Mouse (Mus musculus) embryonic facial prominence, embryonic 10.5 days (tissue): ENCODE measurements around the gene Zglp1. TPM values are rescaled to one million over a fixed set of nuclear protein-coding genes. Genes with fewer than 3 reads are reported as not detected.

ENCODE experiments used
- DNase-seq: peaks from one replicate; pipeline ENCODE4 v3.0.0-alpha.2; 2017; ENCODE audit warnings: low spot score
- H3K27ac ChIP-seq: fragments of 300-500 bp; sonication (generic); replicated peaks from 2 replicates; pipeline ENCODE4 v1.5.1; 2016; ENCODE audit warnings: mild to moderate bottlenecking
- H3K27me3 ChIP-seq: fragments of 300-500 bp; sonication (generic); replicated peaks from 2 replicates; pipeline ENCODE4 v1.6.1; 2016; ENCODE audit warnings: low read depth, mild to moderate bottlenecking; ENCODE audit not compliant: poor library complexity, severe bottlenecking
- H3K36me3 ChIP-seq: fragments of 300-500 bp; sonication (generic); replicated peaks from 2 replicates; pipeline ENCODE4 v1.6.1; 2016; ENCODE audit warnings: mild to moderate bottlenecking, moderate library complexity
- H3K4me1 ChIP-seq: fragments of 300-500 bp; sonication (generic); 2 replicates; pipeline ENCODE4 v1.6.1; 2016
- H3K4me3 ChIP-seq: fragments of 300-500 bp; sonication (generic); 2 replicates; pipeline ENCODE4 v1.5.1; 2016; ENCODE audit warnings: mild to moderate bottlenecking, moderate library complexity
- H3K9me3 ChIP-seq: fragments of 300-500 bp; sonication (generic); 2 replicates; pipeline ENCODE4 v1.6.1; 2016; ENCODE audit warnings: mild to moderate bottlenecking
- WGBS: fragments of 180-500 bp; shearing (Covaris S2); methylation state at CpG from one replicate; pipeline ENCODE4 v1.1.7; 2016; 5-methylcytosine and 5-hydroxymethylcytosine counted together
- microRNA counts: library from miRNA; unstranded; fragments of <30 nt; microRNA quantifications from one replicate; lab custom pipeline; 2017
- microRNA-seq: library from miRNA; unstranded; fragments of <30 nt; microRNA quantifications from one replicate; pipeline ENCODE4, GENCODE M21; 2017
- polyA plus RNA-seq: library from polyadenylated mRNA; unstranded; fragments of >200 nt; fragmentation: Nextera tagmentation; extraction: Ambion mirVana; gene quantifications from 2 replicates; pipeline ENCODE4 v1.2.1, GENCODE M21; 2016

Zglp1 gene
- polyA plus RNA-seq, 1 experiment from 2014 or later, result 1.8 TPM

DNA sequence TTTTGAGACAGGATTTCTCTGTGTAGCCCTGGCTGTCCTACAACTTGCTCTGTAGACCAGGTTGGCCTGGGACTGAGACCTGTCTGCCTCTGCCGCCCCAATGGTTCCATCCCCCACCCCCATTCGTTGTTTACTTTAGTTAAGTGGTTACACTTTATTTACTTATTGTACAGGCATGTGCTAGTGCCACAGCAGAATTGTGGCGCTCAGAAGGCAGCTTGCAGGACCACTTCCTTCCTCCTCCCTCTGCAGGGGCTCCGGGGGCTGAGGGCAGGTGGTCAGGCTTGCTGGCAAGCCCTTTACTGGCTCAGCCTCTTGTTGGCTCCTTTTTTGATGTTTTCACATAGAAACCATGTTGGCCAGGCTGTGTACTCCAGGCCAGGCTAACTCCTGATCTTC is 49.7 kb downstream of the Zglp1 start:
- Histone ChIP-seq H3K27me3 (peaks cover 76% of the 10 kb centered on the region), H3K27ac (no peak overlapping the region), H3K4me3 (peak overlapping the region; percentile 49), H3K9me3 (no peaks in the 10 kb centered on the region), H3K4me1 (peaks cover 27% of the 10 kb centered on the region), H3K36me3 (no peaks in the 10 kb centered on the region)
- DNase-seq, result no peak
- 35% methylated on average over 4 of the region's 4 CpGs for WGBS

DNA sequence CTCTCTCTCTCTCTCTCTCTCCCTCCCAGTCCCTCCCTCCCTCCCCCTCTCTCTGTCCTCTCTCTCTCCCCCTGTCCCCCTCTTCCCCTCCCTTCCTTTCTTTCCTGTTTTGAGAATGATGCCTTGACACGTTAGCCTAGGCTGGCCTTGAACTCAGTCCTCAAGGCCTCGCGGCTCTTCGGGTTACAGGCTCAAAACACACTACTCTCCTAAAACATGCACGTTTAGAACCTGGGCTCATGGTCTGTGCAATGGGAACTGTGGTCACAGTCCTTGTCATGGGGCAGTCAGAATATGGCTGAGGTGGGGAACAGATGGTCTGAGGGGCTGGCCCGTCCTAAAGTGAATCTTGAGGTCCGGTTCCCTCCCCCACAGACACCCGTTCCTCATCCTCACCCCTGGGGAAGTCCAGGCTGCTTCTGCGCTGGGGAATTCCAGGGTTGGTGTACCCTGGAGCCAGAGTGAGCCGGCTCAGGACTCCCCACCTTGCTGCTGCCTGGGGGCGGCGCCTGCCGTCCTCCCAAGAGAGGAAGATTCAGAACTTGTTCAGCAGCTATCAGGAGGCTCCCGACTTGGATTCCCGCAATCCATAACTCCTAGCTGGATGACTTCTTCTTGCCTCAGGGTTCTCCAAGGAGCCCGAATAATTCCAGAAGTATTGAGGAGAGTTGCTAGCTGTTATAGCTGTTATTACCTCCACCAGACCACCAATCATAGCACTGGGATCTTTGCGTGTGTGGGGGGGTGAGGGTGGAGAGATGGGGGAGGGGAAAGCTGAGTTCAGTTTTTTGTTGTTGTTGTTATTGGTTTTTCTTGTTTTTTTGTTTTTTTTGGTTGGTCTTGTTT is 50.3 kb downstream of the Zglp1 start:
- H3K27me3 ChIP-seq, result peaks cover 71% of the 10 kb centered on the region

DNA sequence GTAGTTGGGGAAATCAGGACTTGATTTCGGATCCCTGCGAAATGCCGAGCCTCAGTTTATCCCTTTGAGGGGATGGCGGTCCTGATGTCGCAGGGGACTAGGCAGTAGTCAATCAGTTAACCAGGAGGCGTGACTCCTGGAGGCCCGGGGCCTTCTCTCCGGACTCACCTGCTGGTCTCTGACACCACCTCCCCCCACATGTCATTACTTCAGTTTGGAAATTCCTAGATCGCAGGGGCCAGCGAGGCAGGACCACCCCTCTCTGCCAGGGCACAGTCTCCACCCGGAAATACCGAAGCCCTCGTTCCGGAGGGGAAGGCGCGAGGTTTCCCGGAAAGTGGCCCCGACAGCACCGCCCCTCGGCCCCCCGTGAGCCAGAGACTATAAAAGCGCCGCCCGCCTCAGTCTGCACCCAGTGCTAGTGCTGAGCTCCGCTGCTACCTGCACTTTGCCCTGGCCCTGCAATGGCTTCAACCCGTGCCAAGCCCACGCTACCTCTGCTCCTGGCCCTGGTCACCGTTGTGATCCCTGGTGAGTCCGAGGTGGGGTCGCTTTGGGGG is 51.2 kb downstream of the Zglp1 start, which contains the start of gene Icam1:
Gene Icam1 (plus strand): TSS at position 415 of the 560 bp plus-strand sequence.
- Histone ChIP-seq H3K4me3 (peak within 1 kb of the TSS; percentile 49), H3K9me3 (no peaks in the 10 kb centered on the region), H3K36me3 (no peaks in the 10 kb centered on the region), H3K4me1 (peaks cover 30% of the 10 kb centered on the region), H3K27me3 (peaks cover 71% of the 10 kb centered on the region), H3K27ac (peak within 1 kb of the TSS; percentile 51; the same call in 1 of the 2 replicates)
- DNase-seq, result peak; percentile 57
- WGBS, result 1% methylated on average over 30 of the region's 30 CpGs

More for the DNA sequence above, 50.3 kb downstream of the Zglp1 start:
- DNase-seq, result no peak
- H3K4me1 ChIP-seq, result peaks cover 30% of the 10 kb centered on the region
- H3K9me3 ChIP-seq, result no peaks in the 10 kb centered on the region
- no peak overlapping the region; the same call in 1 of the 2 replicates for H3K27ac ChIP-seq
- H3K36me3 ChIP-seq, result no peaks in the 10 kb centered on the region
- H3K4me3 ChIP-seq, result peak overlapping the region; percentile 49
- WGBS, result 6% methylated on average over 17 of the region's 17 CpGs

DNA sequence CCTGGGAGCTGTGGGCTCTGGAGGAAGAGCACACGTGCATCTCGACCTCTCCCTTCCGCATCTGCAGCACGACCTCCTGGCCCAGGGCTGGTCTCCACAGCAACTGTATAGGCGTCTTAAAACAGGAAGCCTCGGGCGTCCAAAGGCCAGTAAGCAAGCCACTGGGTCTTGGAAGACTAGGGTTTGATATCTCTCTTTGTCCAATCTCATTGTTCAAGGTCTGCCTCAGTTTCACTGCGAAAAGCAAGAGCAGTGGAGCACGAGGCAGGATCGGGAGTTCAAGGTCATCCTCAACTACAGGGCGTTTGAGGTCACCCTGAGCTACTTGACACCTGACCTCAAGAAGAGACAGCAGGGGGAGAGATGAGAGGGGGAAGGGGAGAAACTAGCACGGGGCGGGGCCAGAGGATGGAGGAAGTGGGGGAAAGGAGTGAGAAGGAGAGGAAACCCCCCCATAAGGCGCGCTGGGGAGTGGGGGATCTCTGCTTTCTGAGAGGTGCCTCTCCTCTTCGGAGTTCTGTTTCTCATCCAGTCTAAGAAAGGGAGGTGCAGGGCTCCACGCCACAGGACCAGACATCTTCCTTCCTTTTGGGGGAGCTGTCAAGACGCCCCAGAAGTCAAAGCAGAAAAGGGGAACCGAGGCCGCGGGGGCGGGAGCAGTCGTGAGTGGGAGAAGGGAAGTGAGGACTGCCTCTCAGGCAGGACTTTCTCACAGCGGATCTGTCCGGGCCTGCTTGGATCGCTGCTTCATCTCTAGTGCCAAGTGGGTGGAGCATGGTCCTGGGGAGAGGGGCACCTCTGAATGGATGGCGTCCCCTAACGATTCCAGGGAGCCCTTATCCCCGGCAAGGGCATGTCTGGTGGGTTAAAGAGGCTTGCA is 52.0 kb downstream of the Zglp1 start:
- H3K4me3 ChIP-seq, result peak overlapping the region; percentile 49
- peaks cover 67% of the 10 kb centered on the region for H3K27me3 ChIP-seq

More for the DNA sequence above, 52.0 kb downstream of the Zglp1 start:
- WGBS, result 3% methylated on average over 29 of the region's 29 CpGs
- no peaks in the 10 kb centered on the region for H3K9me3 ChIP-seq
- no peaks in the 10 kb centered on the region for H3K36me3 ChIP-seq
- peaks cover 30% of the 10 kb centered on the region for H3K4me1 ChIP-seq
- H3K27ac ChIP-seq, result peak overlapping the region; percentile 51; the same call in 1 of the 2 replicates
- DNase-seq, result peak; percentile 39

MicroRNAs within 50 kb of the gene (microRNA counts, 519-probe panel; counts per million panel counts)
- 4,380 counts per million, percentile 81 among the panel's probes with 10 or more counts for microRNA mmu-miR-1900 (lab: Ali Mortazavi, UCI)

Small RNA genes within 50 kb of the gene (microRNA-seq; reads per million reads assigned to microRNA genes)
- gene Mir1900, result not detected
- gene Mir7082, result 1.8 reads per million

Other genes with a start within 250 kb of the Zglp1 start
- gene Rdh8, start 248.6 kb downstream of the Zglp1 start, polyA plus RNA-seq, result not detected in 2 replicates
- 1.1 and 2.2 TPM in 2 replicates for gene A230050P20Rik, start 198.5 kb downstream of the Zglp1 start, polyA plus RNA-seq
- gene Angptl6, start 187.4 kb downstream of the Zglp1 start, polyA plus RNA-seq, result 3.2 and 3.3 TPM in 2 replicates
- gene Ppan, start 178.9 kb downstream of the Zglp1 start, polyA plus RNA-seq, result 99.2 and 100 TPM in 2 replicates
- gene Eif3g, start 168.5 kb downstream of the Zglp1 start, polyA plus RNA-seq, result 411 and 431 TPM in 2 replicates
- 168 and 176 TPM in 2 replicates for gene Dnmt1, start 107.2 kb downstream of the Zglp1 start, polyA plus RNA-seq
- gene S1pr2, start 90.3 kb downstream of the Zglp1 start, polyA plus RNA-seq, result 38.2 and 42.8 TPM in 2 replicates
- 154 and 161 TPM in 2 replicates for gene Mrpl4, start 64.4 kb downstream of the Zglp1 start, polyA plus RNA-seq
- gene Icam1, start 51.1 kb downstream of the Zglp1 start, polyA plus RNA-seq, result 5.9 and 6.0 TPM in 2 replicates
- 3.8 and 5.1 TPM in 2 replicates for gene Icam4, start 37.7 kb downstream of the Zglp1 start, polyA plus RNA-seq
- gene Icam5, start 35.0 kb downstream of the Zglp1 start, polyA plus RNA-seq, result not detected in 2 replicates
- 0.42 and 1.4 TPM in 2 replicates for gene Gm49373, start 6.0 kb upstream of the Zglp1 start, polyA plus RNA-seq
- 62.6 and 64.0 TPM in 2 replicates for gene Fdx1l, start 6.5 kb upstream of the Zglp1 start, polyA plus RNA-seq
- gene Gm38431, start 24.9 kb upstream of the Zglp1 start, polyA plus RNA-seq, result 3.5 and 4.5 TPM in 2 replicates
- gene Raver1, start 24.9 kb upstream of the Zglp1 start, polyA plus RNA-seq, result 98.1 and 106 TPM in 2 replicates
- gene Tyk2, start 64.2 kb upstream of the Zglp1 start, polyA plus RNA-seq, result 14.8 and 16.1 TPM in 2 replicates
- 418 and 430 TPM in 2 replicates for gene Cdc37, start 82.9 kb upstream of the Zglp1 start, polyA plus RNA-seq
- gene Pde4a, start 98.6 kb upstream of the Zglp1 start, polyA plus RNA-seq, result 4.9 and 5.3 TPM in 2 replicates
- gene Keap1, start 172.3 kb upstream of the Zglp1 start, polyA plus RNA-seq, result 47.8 and 49.6 TPM in 2 replicates
- gene S1pr5, start 181.3 kb upstream of the Zglp1 start, polyA plus RNA-seq, result 0.22 TPM in 1 of 2 replicates, not detected in the other
- gene Atg4d, start 198.2 kb upstream of the Zglp1 start, polyA plus RNA-seq, result 37.8 and 41.3 TPM in 2 replicates
- 16.2 and 18.0 TPM in 2 replicates for gene Kri1, start 220.9 kb upstream of the Zglp1 start, polyA plus RNA-seq
- gene Cdkn2d, start 224.3 kb upstream of the Zglp1 start, polyA plus RNA-seq, result 40.9 and 45.1 TPM in 2 replicates
- 16.8 and 18.6 TPM in 2 replicates for gene Ap1m2, start 245.2 kb upstream of the Zglp1 start, polyA plus RNA-seq